Mouse (Mus musculus): ENCODE data around the gene Pank1. TPM values are rescaled to one million over a fixed set of nuclear protein-coding genes. Genes with fewer than 3 reads are reported as not detected.
A peak's percentile ranks its signal among the peaks of the same experiment; 100 is the strongest.

The Pank1 gene
- total and polyA plus RNA-seq, 2 experiments from 2014 or later = 7.4 to 16.1 TPM

- TF ChIP-seq CTCF (IDR thresholded peaks at IDR 0.05; ENCODE audit: low read depth) = no peak
- no peak overlapping the region for H3K27ac ChIP-seq
- no peaks in the 10 kb centered on the region for H3K36me3 ChIP-seq (ENCODE audit: insufficient read depth, low read length)
- no peaks in the 10 kb centered on the region for H3K27me3 ChIP-seq (ENCODE audit: insufficient read depth, low read length)
- no peaks in the 10 kb centered on the region for H3K4me1 ChIP-seq (ENCODE audit: insufficient read depth, low read length)
- no peak overlapping the region for H3K4me3 ChIP-seq (ENCODE audit: low read length)
- no peaks in the 10 kb centered on the region for H3K9me3 ChIP-seq (ENCODE audit: low read length)
- peak; percentile 54 for DNase-seq (ENCODE audit: low spot score)
- H3K9ac ChIP-seq (replicated peaks; ENCODE audit: low read length) = no peak overlapping the region
- ATAC-seq = peak; percentile 68; the same call in 1 of the 2 replicates
- WGBS = 33% methylated on average over 6 of the region's 6 CpGs
- no peak overlapping the region for H3K4me2 ChIP-seq (ENCODE audit: low read depth, low read length)
These were observed 79.5 kb downstream of the Pank1 start for GRCm38 (mm10) chr19:34799644-34800267.

- 69% methylated on average over 4 of the region's 4 CpGs for WGBS
- ATAC-seq = no peak
- TF ChIP-seq CTCF (IDR thresholded peaks at IDR 0.05; ENCODE audit: low read depth) = no peak
These were observed 82.9 kb downstream of the Pank1 start for GRCm38 (mm10) chr19:34796396-34796795.

DNA sequence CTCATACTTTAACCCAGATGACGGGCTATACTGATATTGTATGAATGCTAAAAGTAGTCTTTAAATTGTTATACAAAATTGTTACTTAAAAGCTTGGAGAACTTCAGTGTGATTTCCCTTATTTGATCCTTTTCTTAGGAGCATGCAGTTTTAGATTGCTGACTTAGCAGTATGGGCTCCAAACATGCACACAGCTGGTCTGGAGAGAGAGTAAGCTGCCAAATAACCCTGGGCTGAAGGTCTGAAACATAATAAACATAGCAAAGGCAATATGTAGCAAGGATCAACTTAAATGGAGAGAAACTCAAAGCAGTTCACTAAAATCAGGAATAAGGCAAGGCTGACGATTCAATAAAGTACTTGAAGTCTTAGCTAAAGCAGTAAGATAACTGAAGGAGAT lies 96.8 kb downstream of the Pank1 start:
- TF ChIP-seq CTCF (IDR thresholded peaks at IDR 0.05; ENCODE audit: low read depth) = no peak
- DNase-seq (ENCODE audit: low spot score) = no peak
- H3K27me3 ChIP-seq (ENCODE audit: insufficient read depth, low read length) = no peaks in the 10 kb centered on the region
- H3K4me1 ChIP-seq (ENCODE audit: insufficient read depth, low read length) = no peaks in the 10 kb centered on the region
- H3K4me2 ChIP-seq (ENCODE audit: low read depth, low read length) = no peak overlapping the region
- no peak overlapping the region for H3K27ac ChIP-seq
- 86% methylated on average over 2 of the region's 2 CpGs for WGBS
- H3K36me3 ChIP-seq (ENCODE audit: insufficient read depth, low read length) = no peaks in the 10 kb centered on the region
- H3K9ac ChIP-seq (replicated peaks; ENCODE audit: low read length) = no peak overlapping the region
- no peak for ATAC-seq
- H3K4me3 ChIP-seq (ENCODE audit: low read length) = no peak overlapping the region
- H3K9me3 ChIP-seq (ENCODE audit: low read length) = no peaks in the 10 kb centered on the region

More at GRCm38 (mm10) chr19:34796396-34796795, 82.9 kb downstream of the Pank1 start:
- no peak overlapping the region for H3K9ac ChIP-seq (replicated peaks; ENCODE audit: low read length)
- DNase-seq (ENCODE audit: low spot score) = no peak
- no peaks in the 10 kb centered on the region for H3K4me1 ChIP-seq (ENCODE audit: insufficient read depth, low read length)
- H3K4me2 ChIP-seq (ENCODE audit: low read depth, low read length) = no peak overlapping the region
- H3K27ac ChIP-seq = no peak overlapping the region
- H3K9me3 ChIP-seq (ENCODE audit: low read length) = no peaks in the 10 kb centered on the region
- H3K27me3 ChIP-seq (ENCODE audit: insufficient read depth, low read length) = no peaks in the 10 kb centered on the region
- no peaks in the 10 kb centered on the region for H3K36me3 ChIP-seq (ENCODE audit: insufficient read depth, low read length)
- no peak overlapping the region for H3K4me3 ChIP-seq (ENCODE audit: low read length)

DNA sequence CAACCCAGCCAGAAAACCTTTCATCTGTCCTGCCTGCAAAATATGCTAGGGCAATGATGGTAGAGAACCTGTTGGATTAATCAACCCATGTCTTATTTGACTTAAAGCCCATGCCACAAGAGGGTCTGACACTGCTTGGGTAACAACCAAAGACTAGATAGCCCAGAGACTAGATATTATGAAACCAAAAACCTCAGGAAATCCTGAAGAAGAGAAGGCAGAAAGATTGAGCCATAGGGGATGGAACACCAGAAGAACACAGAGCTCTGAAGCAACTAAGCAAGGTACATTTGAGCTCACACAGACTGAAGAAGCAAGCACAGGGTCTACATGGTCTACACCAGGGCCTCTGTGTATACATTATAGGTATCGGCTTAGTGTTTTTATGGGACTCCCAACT lies 100.3 kb downstream of the Pank1 start:
- Histone ChIP-seq H3K4me1 (ENCODE audit: insufficient read depth, low read length) (no peaks in the 10 kb centered on the region), H3K4me3 (ENCODE audit: low read length) (no peak overlapping the region), H3K4me2 (ENCODE audit: low read depth, low read length) (no peak overlapping the region), H3K9ac (replicated peaks; ENCODE audit: low read length) (no peak overlapping the region), H3K27me3 (ENCODE audit: insufficient read depth, low read length) (no peaks in the 10 kb centered on the region), H3K27ac (no peak overlapping the region), H3K9me3 (ENCODE audit: low read length) (no peaks in the 10 kb centered on the region), H3K36me3 (ENCODE audit: insufficient read depth, low read length) (no peaks in the 10 kb centered on the region)
- TF ChIP-seq CTCF (IDR thresholded peaks at IDR 0.05; ENCODE audit: low read depth) = no peak
- ATAC-seq (no peak), DNase-seq (ENCODE audit: low spot score) (no peak)
- 93% methylated on average over 1 of the region's 1 CpGs for WGBS

GRCm38 (mm10) chr19:34778098-34778497 lies 101.2 kb downstream of the Pank1 start:
- no peak overlapping the region for H3K4me3 ChIP-seq (ENCODE audit: low read length)
- H3K36me3 ChIP-seq (ENCODE audit: insufficient read depth, low read length) = no peaks in the 10 kb centered on the region

DNA sequence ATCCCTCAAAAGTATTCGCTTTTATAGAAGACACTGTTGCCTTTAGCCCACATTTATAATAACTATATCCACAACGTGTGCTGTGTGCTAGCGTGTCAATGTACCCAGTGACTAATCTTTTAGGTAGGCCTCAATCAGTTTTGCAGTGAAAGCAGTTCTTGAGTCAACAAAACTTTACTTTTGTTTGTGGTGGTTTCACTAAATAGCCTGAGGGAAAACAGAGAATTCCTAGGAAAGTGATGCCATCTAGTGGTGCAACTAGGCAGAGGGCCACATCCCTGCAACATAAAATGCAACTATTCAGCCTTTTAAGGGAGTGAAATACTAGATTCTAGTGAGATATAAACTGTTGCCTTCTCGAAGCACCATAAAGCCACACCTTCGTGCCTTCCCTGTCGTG lies 106.5 kb downstream of the Pank1 start:
- Histone ChIP-seq H3K4me2 (ENCODE audit: low read depth, low read length) (no peak overlapping the region), H3K27ac (no peak overlapping the region), H3K36me3 (ENCODE audit: insufficient read depth, low read length) (no peaks in the 10 kb centered on the region), H3K4me3 (ENCODE audit: low read length) (no peak overlapping the region), H3K9ac (replicated peaks; ENCODE audit: low read length) (no peak overlapping the region), H3K4me1 (ENCODE audit: insufficient read depth, low read length) (no peaks in the 10 kb centered on the region), H3K27me3 (ENCODE audit: insufficient read depth, low read length) (no peaks in the 10 kb centered on the region), H3K9me3 (ENCODE audit: low read length) (no peaks in the 10 kb centered on the region)
- no peak for ATAC-seq
- peak; percentile 85 for TF ChIP-seq CTCF (IDR thresholded peaks at IDR 0.05; ENCODE audit: low read depth)
- 34% methylated on average over 6 of the region's 6 CpGs for WGBS
- peak; percentile 79 for DNase-seq (ENCODE audit: low spot score)

More at GRCm38 (mm10) chr19:34778098-34778497, 101.2 kb downstream of the Pank1 start:
- no peaks in the 10 kb centered on the region for H3K9me3 ChIP-seq (ENCODE audit: low read length)
- no peak overlapping the region for H3K27ac ChIP-seq
- TF ChIP-seq CTCF (IDR thresholded peaks at IDR 0.05; ENCODE audit: low read depth) = no peak
- no peak overlapping the region for H3K4me2 ChIP-seq (ENCODE audit: low read depth, low read length)
- DNase-seq (ENCODE audit: low spot score) (no peak), ATAC-seq (no peak)
- no peaks in the 10 kb centered on the region for H3K27me3 ChIP-seq (ENCODE audit: insufficient read depth, low read length)
- H3K9ac ChIP-seq (replicated peaks; ENCODE audit: low read length) = no peak overlapping the region
- H3K4me1 ChIP-seq (ENCODE audit: insufficient read depth, low read length) = no peaks in the 10 kb centered on the region

DNA sequence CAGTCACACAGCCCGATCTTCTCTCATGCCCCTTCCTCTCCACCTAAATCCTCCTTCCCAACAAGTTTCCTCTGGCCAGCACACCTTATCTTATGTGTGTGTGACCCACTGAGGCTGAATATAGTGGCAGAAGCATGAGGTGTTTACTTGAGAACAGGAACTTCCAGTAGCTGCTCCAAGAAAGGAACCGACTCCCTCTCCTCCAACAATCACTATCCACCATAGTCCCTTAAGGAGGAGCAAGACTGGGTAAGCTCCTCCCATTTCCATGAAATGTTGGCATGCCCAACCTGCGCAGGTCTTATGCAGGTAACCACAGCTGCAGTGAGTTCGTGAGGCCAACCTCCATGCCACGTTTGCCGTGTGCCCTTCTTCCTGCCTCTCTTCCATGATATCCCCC lies 108.5 kb downstream of the Pank1 start:
- no peak for TF ChIP-seq CTCF (IDR thresholded peaks at IDR 0.05; ENCODE audit: low read depth)
- no peak overlapping the region for H3K9ac ChIP-seq (replicated peaks; ENCODE audit: low read length)
- WGBS = 86% methylated on average over 6 of the region's 6 CpGs
- no peak for ATAC-seq
- DNase-seq (ENCODE audit: low spot score) = no peak
- no peaks in the 10 kb centered on the region for H3K36me3 ChIP-seq (ENCODE audit: insufficient read depth, low read length)
- H3K27me3 ChIP-seq (ENCODE audit: insufficient read depth, low read length) = no peaks in the 10 kb centered on the region
- H3K4me1 ChIP-seq (ENCODE audit: insufficient read depth, low read length) = no peaks in the 10 kb centered on the region
- H3K9me3 ChIP-seq (ENCODE audit: low read length) = no peaks in the 10 kb centered on the region
- H3K4me3 ChIP-seq (ENCODE audit: low read length) = no peak overlapping the region
- no peak overlapping the region for H3K27ac ChIP-seq
- no peak overlapping the region for H3K4me2 ChIP-seq (ENCODE audit: low read depth, low read length)

Data from hindbrain, postnatal 0 days (tissue).